Mouse (Mus musculus): ENCODE results near the gene Ccdc85a.

Gene Ccdc85a

DNA sequence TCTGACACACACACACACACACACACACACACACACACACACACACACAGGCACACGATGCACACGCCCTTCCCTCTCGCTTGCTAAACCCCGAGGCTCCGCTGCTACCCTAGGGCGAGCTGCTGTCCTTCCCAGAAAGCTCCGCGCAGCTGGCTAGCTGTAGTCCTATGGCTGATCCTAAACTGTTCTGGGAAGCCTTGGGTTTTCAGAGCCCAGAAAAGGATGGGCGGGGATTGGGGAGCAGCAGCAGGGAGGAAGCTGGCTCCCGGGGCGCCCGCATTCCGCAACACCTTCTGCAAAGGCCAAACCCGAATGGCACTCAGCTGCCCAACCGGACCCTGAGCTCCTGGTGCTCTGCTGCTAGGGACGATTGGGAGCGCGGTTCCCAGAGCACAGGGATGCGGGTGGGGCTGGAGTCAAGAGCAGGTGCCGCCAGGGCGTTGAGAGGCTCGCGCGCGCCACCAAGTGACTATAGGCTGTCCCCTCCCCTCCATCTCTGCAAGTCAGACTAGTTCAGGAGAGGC lies at the start of gene Ccdc85a:
Gene Ccdc85a (minus strand): TSS at position 414 of the 524 bp plus-strand sequence.
- peak; percentile 92 to 93 for DNase-seq (ENCODE audit: low spot score in 2 of 2)

DNA sequence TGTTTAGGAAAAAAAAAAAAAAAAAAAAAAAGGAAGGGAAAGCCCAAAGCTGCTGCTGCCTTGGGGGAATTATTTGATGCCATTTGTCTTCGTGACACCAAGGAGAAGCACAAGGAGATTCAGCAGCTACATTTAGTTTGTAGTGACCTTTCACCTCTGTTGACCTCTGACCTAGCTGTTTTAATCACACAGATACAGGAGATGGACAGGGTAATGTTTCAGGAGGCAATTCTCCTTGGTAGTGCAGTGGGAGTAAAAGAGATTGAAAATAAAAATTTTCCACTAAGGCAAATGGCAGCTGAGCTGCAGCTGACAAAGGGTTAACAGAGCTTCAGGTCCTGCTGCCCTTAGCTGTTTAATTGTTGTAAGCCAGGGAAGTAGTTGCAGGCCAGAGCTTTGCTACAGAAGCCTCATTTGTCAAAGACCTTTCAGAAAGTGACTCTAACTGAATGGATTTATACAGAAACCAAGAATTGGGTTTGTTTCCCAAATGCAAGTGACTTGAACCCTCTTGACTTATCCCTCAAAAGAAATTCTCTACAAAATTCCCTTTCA lies 49.5 kb upstream of the Ccdc85a start:
- no peak for DNase-seq (ENCODE audit: low spot score in 2 of 2)

DNA sequence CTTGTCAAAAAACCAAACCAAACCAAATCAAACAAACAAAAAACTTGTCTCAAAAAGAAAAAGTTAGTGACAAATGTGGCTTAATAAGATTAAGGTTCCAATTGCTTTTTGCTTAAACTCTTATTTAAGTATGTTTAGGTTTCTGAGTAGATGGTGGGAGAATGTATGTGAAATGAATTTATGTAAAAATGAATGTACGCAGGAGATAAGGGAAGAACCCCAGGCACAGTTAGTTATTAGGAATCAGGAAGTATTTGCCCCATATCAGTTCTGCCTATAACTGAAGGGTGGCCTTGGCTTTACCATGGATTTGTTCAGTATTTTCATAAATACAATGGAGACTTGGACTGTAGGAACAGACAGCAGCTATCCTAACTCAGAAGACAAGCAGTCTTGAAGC lies 49.0 kb upstream of the Ccdc85a start:
- no peak for DNase-seq (ENCODE audit: low spot score in 2 of 2)

DNA sequence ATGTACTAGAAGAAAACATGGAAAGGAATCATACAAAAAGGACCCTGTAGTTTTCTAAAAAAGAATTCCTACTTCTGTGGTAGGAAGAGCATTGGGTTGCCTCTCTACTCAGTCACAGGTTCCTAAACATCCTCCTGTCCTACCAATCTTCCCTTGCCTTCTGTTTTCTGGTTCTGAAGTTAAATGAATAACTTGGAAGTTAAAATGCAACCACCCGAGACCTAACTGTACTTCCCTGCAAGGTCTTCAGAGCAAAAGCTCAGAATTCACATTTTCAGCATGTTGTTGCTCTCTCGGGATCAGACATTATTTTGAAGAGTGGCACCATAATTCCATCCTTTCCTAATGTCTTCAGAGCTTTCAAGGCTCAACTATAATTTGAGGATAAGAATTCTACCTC lies 46.6 kb upstream of the Ccdc85a start:
- no peak for DNase-seq (ENCODE audit: low spot score in 2 of 2)

DNA sequence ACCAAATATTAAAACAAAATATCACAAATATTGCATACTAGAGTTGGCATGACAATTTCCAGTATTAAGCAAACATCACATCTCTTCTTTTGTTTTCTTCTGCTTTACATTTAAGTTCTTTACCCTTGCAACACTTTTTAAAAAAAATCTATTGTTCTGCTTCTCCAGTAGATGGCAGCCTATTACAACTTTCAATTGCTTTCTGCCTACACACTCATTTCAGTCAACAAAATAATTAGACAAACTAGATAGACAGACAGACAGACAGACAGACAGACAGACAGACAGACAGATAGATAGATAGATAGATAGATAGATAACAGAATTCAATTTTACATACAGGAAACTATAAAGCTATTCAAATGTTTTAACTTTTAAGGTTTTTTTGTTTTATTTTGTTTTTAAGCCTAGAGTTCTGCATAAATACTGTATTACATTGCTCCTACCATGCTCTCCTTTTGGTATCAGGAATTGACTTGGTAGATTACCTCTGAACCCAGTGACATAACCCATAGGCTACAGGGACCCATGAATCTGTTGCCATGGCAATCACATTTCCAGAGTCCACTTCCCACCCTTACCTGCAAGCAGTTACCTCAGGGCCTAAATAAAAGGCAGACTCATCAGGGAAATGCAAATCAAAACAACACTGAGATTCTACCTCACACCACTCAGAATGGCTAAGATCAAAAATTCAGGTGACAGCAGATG lies 26.8 kb upstream of the Ccdc85a start:
- DNase-seq (ENCODE audit: low spot score in 2 of 2) = no peak

DNA sequence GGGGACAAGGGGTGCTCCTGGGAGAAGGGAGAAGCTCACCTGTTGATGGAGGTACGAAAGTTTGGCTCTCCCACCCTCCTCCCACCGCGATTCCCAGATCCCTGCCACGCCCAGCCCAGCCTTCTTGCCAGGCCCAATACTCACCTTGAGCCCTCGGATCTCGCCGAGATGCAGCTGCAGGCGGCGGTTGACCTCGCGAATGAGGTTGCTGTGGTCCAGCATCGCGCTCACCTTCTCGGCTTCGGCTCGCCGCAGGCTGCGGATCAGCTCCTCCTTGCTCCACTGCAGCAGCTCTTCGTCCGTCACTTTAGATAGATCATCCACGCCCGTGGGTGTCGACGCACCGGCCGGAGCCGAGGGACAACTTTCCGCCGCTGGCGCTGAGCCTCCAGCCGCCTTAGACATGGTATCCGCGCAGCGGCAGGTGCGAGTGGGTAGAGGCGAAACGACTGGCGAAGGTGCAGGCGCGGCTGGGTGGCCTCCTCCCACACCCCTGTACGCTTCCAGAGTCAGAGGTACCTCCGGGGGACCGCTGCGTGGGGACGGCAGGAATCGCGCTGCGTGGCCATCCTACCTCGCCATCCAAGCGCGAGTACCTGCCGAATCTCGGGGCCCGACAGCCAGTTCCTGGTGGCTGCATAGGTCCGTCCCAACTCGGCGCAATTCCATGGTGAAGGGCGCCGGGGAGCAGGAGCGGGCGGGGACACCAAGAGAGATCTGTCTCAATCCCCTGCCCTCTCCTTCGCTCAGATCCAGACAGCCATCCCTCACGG lies 800 bp downstream of the Ccdc85a start:
- peak in 1 of 2 experiments; percentile 42 for DNase-seq (ENCODE audit: low spot score in 2 of 2)

DNA sequence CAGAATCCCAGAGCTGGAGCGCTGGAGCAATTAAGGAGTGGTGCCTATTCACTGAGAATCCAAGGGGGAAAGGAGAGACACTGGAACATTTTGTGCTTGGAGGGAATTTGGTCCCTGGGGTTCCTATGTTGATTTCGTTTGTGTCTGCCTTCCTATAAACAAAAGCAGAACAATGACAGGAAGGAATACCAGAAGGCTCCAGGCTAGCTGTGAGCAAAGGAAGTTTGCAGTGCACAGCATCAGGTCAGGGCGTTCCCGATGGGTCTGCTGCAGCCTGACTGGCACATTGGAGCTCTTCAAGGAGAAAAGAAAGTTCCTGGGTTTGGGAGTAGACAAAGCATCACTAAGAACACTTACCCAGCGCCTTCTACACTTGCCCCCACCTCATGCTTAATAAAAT lies 1.9 kb downstream of the Ccdc85a start:
- DNase-seq (ENCODE audit: low spot score in 2 of 2) = no peak

DNA sequence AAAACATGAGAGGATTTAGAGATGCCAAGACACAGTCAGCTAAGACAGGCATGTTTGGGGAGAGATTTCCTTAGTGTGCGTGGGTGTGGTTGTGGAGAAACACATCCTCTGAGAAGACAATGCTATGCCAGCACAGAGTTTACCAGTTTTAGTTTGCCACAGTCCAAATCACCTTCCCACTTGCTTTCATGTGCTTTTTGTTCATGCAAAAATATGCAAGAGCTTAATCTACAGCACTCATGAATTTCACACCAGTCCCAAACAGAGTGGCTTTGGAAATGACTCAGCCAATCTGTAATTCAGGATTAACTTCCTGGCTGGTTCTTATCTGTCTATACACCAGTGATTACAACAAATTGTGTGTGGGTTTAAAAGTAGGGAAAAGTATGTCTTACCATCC lies 11.7 kb downstream of the Ccdc85a start:
- DNase-seq (ENCODE audit: low spot score in 2 of 2) = peak in 1 of 2 experiments; percentile 60

DNA sequence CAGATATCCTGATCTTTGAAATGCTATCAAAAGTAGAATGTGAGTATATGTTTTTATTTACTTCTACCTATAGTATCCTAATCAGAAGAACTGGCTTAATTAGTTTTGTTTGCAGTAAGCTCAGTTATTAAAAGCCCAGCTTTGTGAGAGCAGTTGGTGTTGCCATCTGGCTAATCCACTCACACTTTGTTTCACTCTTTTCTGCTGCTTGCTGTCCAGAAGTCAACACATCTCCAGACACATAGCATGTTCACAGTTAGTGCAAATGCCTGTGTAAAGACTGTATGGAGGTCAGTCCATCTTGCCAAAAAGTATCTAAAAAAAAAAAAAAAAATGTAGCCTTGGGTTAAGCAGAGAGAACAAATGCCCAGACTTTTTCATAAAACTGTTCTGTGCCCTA lies 27.7 kb downstream of the Ccdc85a start:
- no peak for DNase-seq (ENCODE audit: low spot score in 2 of 2)

DNA sequence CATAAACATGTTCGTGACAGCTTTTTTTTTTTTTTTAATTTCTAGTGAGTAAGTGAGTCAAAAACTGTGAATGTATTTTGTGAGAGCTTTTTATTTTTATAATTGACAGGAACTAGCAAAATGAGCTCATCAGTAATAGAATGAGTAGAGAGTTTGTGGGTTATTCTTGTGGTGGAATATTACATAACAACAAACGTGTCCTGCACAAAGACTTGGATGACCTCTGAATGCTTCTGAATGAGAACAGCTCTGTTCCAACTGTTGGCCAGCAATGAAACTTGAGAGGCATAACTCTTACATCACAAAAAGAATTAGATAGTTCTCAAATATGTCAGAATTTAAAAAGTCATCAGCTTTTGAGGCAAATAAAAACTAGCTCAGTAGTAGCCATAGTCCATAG lies 40.7 kb downstream of the Ccdc85a start:
- DNase-seq (ENCODE audit: low spot score in 2 of 2) = no peak

DNA sequence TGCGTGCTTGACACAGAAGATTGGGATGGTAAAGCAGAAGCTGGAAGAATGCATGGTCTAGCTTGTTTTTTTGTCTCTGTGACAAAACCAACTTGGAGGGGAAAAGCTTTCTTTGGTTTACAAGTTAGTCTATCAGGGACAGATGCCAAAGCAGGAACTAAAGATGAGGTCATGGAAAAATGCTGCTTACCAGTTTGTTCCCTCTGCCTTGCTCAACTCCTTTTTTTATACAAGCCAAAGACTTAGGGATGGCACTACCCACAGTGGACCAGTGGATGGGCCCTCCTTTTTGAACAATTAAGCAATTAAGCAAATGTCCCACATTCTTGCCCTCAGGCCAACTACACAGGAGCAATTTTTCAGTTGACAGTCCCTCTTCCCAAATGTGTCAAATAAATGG lies 42.8 kb downstream of the Ccdc85a start:
- DNase-seq (ENCODE audit: low spot score in 2 of 2) = no peak

DNA sequence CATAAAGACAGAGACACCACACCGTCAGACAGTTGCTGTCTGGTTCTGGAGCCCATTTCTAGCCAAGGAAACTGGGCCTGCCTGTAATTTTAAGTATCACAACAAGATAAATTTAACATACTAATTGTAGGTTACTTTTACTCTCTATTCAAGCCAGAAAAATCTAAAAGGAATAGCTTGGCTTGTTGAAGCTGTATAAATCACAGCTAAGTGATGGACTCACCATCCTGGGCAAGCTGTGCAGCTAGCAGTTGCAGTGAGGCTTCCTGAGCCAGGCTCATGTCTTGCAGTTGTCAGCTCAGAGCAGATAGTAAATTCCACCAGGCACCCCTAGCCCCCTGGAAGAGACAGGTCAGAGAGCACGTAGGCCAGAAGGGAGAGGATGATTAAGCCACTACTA lies 50.8 kb downstream of the Ccdc85a start:
- DNase-seq (ENCODE audit: low spot score in 2 of 2) = peak in 1 of 2 experiments; percentile 5

DNA sequence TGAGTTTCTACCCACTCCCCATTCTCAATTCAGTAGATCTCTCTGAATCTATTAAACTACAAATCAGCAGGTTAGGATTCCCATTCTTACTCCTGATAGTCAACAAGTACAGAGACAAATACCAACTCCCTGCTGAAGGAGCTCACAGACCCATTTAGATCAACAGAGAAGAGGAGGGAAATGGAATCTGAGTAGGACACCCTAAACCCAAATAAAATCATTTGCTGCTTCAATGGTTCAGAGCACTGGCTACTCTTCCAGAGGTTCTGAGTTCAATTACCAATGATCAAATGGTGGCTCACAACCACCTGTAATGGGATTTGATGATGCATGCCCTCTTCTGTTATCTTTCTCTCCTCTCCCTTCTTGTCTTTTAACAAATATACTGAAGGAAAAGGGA lies 82.9 kb downstream of the Ccdc85a start:
- no peak for DNase-seq (ENCODE audit: low spot score in 2 of 2)

DNA sequence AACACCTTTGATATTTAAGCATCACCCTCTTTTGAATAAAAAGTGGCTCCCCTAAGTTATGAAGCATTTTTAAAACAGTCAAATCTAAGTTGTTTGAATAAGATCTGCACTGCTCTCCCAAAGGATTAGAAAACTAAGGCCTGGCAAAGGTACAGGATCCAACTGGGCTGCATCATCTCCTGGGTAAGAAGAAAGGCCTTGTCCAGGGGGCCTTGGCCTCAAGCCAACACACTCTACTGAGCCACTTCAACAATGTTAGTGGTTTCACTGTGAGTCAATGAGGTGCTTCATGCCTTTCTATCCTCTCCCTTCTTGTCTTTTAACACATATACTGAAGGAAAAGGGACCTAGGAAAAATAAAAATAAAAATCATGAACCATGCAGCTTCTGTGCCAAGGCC lies 87.1 kb downstream of the Ccdc85a start:
- no peak for DNase-seq (ENCODE audit: low spot score in 2 of 2)

DNA sequence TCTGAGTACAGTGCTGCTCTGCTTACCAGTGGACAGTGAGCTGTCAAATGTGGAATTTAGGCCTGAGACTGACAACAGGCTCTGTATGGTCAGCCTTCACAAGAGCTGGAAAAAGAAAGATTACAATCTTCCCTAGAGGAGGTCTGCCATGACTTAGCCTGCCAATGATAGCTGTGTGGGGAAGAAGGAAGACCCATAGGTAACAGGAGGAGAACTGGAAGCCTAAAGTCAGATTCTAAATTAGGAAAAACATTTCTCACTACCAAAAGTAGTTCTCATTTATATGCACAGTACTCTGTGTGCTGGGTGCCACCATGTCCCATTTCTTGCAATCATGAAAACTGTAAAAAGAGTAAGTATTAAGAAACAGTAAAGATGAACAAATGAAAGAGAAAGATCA lies 90.8 kb downstream of the Ccdc85a start:
- peak in 1 of 2 experiments; percentile 13 for DNase-seq (ENCODE audit: low spot score in 2 of 2)

DNA sequence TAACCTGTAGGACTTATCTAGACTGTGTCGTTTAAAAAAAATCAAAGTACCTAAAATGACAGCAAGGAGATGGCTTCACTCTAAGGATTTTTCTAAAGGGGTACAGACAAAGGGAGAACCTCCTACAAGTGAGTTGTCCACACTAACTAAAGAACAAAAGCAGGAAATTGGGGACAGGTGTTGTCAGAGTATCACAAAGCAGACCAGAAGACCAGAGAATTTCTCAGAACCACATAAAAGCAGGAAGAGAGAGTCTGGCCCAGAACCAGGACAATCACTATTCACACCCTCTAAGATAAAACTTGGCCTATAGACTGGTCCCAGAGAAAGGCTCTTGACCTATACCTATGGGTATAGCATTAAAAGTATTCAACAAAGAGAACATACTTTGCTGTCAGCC lies 92.8 kb downstream of the Ccdc85a start:
- no peak for DNase-seq (ENCODE audit: low spot score in 2 of 2)

DNA sequence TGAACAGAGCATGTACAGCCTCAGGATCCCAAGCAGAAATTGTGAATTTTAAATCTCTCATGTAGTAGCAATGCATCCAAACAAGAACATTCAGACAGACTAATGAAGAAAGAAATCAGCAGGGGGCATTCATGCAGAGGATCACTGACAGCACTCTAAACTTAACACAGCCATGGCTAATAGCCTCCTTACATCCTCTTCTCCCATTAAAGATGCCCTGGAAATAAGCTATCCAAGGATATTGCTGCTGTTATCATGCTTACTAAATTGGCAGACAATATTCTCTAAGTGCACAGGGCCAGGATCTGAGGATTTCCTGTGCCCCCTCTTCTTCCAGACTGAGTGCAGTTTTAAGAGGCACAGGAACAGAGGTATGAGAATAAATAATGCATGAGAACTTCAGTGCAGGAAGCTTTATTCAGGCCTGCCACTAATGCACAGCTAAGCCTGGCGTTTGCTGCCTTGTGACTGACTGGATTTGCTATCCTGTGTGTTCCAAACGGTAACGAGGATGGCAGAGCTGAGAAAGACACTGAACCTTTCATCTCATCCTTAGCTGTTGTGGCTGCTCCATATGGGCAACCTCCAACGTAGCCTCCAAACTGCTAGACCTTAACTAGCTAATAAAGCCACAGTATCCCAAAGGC lies 99.9 kb downstream of the Ccdc85a start:
- DNase-seq (ENCODE audit: low spot score in 2 of 2) = peak in 1 of 2 experiments; percentile 2

DNA sequence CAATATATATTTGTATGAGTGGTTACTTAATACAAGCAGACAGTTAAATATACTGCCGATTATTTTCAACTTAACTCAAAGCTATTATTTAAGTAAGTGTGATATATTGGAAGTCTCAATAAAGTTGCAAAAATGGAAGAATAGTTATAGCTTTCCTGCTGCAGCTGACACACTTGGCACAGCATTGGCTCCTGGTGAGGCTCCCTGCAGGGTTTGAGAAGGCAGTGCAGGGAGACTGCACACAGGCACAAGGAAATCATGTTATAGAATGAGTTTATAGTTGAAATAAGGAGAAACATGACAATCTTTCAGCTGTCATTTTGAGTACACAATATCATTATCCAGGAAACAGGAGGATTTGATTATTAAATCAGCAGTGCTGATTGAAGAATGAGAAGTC lies 107.0 kb downstream of the Ccdc85a start:
- no peak for DNase-seq (ENCODE audit: low spot score in 2 of 2)

DNA sequence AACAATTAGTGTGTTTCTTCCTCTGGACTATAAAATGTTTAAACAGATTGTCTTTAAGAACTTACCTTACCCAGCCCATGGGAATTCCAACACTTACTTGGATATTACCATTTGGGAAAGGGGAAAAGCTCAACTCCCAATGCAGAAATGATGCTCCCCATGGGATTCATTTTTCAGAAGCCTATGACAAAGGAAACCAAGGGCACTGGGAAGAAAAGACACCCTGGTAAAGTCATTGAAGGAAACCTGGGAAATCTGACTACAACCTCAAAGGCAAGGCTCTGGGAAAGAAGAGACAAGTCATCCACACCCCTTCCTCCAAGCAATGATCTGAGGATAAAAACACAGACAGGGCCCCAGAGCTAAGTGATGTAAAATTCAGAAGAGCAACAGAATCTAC lies 118.4 kb downstream of the Ccdc85a start:
- DNase-seq (ENCODE audit: low spot score in 2 of 2) = no peak

DNA sequence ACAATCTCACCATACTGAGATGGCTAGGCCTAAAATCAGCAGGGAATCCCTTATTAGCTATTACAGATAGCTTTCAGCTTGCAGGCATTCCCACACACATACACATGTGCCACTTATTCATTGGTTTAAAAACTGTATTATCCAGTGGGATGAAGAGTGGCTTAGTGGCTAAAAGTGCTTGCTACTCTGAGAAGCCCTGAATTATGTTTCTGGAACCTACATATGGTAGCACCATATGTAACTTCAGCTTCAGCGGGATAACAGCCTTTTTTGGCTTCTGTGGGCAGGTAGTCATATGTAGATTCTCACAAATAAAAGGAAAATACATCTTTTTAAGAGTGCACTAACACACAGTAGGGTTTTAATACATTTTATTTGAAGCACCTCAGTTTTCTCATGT lies 119.2 kb downstream of the Ccdc85a start:
- DNase-seq (ENCODE audit: low spot score in 2 of 2) = peak in 1 of 2 experiments; percentile 3

DNA sequence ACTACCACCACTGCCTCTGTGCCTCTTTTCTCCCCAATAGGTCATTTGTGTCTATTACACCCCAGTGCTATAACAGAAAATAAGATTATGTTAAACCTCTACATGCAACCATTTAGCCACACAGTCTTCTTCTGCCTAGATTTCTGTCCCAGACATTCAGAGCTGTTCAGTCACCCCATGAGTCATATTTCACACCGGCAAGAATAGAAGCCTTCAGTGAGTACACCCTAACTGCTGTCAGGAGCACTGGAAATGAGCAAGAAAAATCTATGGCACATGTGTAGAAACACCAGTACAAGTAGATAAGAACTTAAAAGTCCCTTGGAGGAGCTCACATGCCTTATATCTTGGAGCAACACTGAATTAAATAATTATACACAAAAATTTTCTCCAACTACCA lies 125.0 kb downstream of the Ccdc85a start:
- peak in 1 of 2 experiments; percentile 27 for DNase-seq (ENCODE audit: low spot score in 2 of 2)

DNA sequence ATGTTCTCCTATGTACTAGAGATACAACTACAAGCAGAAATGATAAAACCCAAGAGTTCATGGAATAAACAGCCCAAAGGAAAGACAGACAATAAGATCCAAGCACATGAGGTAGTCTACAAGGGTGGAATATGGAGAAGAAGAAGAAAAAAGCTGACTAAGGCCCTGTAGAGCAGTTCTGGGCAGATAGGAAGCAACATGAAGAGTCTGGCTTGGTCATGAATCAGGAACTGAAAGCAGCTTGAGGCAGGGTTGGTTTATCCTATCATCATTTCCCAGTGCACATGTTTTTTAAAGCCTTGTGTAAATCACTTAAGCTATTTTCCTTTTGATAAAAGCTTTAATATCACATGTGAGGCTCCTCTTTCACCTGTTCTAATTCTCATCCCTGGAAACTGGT lies 144.2 kb downstream of the Ccdc85a start:
- DNase-seq (ENCODE audit: low spot score in 2 of 2) = no peak
